Mouse (Mus musculus) heart, adult 8-10 months (tissue): ENCODE measurements around the gene Emp3. TPM values are rescaled to one million over a fixed set of nuclear protein-coding genes. Genes with fewer than 3 reads are reported as not detected.
"Not testable (repeated sequence)": the region's sequence is repeated elsewhere in the genome, so short reads cannot be mapped to it uniquely, and the experiment has no call there.

Source experiments
- DNase-seq: peaks from one replicate; pipeline ENCODE4 v3.0.0; 2022; ENCODE audit warnings: low spot score
- total RNA-seq, 4 experiments: library from RNA; stranded (reverse); gene quantifications; 2 replicates each; pipeline ENCODE4 v1.2.4; 2022

Emp3 gene
- 10 to 100 TPM; 17.3 to 24.6 (median 22.3) TPM for total RNA-seq

- peak; percentile 56 for DNase-seq
These were observed at the start of gene Emp3 for GRCm38 (mm10) chr7:45921242-45921621. TSS of gene Emp3 (minus strand) at chr7:45921404.

DNA sequence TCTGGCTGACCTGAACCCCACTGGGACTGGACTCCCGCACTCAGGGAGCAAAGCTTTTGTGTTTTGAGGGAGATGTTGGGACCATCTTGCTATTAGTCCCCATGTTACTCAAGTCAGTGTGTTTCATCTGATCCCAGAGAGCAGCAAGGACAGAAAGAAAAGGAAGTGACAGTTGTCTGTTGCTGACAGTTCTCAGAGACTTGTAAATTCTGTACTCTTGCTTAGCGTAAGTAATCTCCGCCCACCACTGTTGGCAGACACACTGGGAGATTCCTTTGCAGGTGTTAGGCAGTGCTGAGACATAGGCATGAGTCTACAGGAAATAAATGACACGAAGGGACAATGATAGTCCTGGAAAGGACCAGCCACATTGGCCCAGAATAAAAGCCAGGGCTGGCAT is 35.4 kb upstream of the Emp3 start:
- DNase-seq, result no peak

DNA sequence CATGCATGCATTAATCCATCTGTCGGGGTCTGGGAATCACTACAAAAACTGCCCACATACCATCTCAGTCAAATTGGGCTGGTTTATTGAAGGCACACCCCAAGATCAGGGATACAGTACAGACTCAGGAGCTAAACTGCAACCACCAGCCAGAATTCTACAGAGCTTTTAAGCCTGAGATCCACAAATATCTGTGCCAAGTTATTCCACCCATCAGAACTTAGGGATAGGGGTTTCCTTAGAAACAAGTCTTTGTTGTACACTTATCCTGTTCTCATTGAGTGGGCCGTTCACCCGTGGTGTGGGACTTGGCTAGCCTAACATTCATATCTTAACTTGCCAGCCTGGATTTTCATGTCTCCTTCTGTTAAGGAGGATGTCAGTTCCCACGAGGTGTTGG is 27.9 kb upstream of the Emp3 start:
- DNase-seq, result no peak

- DNase-seq, result not testable (repeated sequence)
These were observed 22.1 kb upstream of the Emp3 start for GRCm38 (mm10) chr7:45943280-45943679.

DNA sequence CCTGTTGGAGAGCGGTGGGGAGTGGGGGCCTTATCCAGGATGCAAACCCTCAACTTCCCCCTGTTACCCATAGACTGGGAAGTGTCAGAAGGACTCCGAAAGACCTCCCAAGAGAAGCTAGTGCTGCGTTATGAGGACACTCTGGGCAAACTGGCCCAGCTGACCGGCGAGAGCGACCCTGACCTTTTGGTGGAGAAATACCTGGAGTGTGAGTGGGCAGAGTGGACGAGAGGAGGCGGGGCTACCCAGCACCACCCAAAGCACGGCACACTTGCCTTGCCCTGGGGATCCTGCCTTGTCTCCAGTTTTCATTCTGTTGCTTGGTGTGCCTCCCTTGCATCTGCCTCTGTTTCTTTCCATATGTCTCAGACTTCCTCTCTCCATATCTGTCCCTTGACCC is 20.8 kb upstream of the Emp3 start:
- no peak for DNase-seq

DNA sequence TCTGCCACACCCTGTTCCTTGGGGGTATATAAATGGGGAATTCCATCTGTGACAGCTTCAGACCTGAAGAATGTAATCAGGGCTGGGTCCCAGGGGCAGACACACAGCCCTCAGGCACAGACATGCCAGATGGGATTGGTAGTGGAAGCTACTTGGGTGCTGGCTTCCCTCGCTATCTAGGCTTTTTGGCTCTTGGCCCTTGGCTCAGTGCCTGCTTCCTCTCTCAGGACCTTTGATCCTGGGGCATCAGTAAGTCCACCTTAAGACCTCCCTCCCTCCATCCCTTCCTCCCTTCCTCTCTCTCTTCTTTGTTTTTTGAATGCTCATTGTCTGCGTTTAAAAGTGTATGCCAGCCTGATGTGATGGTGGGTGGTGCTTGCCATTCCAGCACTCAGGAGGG is 18.6 kb upstream of the Emp3 start:
- DNase-seq, result no peak

- DNase-seq, result no peak
These were observed 13.9 kb upstream of the Emp3 start for GRCm38 (mm10) chr7:45935114-45935513.

DNA sequence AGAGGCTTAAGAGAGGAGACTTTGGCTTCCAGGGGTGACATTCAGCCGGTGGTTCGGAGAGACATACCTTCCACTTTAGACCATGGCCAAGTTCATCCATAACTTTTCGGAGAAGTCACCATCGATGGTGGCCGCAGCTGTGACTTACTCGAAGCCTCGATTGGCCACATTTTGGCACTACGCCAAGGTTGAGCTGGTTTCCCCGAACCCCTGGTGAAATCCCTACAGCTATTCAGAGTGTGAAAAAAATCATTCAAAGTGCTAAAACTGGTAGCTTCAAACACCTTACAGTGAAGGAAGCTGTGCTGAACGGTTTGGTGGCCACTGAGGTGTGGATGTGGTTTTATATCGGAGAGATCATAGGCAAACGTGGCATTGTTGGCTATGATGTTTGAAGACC is 12.6 kb upstream of the Emp3 start:
- not testable (repeated sequence) for DNase-seq

DNA sequence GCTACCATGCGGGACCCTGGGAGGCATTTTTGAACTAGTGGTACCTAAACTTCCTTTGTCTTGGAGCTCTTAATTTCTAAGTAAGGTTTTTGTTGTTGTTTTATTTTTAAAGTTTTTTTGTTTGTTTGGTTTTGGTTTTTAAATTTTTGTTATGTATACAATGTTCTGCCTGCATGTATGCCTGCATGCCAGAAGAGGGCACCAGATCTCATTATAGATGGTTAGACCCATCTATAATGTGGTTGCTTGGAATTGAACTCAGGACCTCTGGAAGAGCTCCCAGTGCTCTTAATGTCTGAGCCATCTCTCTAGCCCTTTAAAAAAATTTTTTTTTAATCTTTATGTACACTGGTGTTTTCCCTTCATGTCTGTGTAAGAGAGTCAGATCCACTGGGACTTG is 8.5 kb upstream of the Emp3 start:
- no peak for DNase-seq

DNA sequence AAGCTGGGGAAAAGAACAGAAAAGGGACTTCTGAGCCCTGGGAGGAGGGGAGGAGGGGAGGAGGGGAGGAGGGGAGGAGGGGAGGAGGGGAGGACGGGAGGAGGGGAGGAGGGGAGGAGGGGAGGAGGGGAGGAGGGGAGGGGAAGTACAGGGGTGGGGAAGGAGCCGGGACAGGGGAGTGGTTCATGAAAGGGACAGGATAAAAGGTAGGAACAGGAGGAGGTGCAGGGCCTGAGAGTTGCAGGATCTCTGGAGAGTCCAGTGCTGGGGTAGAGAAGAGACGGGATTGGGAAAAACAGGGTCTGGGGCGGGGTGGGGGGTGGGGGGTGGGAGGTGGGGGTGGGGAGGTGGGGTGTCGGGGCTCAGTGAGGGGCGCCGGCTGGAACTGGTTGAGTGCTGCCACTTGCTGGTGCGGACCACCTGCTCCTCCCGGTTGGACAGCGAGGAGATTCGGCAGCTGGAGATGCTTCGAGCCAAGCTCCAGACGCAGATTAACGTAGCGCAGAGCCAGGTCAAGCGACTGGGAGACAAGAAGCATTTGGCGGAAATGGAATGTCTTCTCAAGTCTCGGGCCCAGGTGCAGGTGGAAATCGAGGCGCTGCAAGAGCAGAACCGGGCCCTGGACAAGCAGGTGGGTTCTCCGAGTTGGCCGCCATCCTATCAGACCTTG is 7.6 kb upstream of the Emp3 start:
- no peak for DNase-seq

- DNase-seq, result no peak
These were observed 3.2 kb upstream of the Emp3 start for GRCm38 (mm10) chr7:45924429-45924816.

DNA sequence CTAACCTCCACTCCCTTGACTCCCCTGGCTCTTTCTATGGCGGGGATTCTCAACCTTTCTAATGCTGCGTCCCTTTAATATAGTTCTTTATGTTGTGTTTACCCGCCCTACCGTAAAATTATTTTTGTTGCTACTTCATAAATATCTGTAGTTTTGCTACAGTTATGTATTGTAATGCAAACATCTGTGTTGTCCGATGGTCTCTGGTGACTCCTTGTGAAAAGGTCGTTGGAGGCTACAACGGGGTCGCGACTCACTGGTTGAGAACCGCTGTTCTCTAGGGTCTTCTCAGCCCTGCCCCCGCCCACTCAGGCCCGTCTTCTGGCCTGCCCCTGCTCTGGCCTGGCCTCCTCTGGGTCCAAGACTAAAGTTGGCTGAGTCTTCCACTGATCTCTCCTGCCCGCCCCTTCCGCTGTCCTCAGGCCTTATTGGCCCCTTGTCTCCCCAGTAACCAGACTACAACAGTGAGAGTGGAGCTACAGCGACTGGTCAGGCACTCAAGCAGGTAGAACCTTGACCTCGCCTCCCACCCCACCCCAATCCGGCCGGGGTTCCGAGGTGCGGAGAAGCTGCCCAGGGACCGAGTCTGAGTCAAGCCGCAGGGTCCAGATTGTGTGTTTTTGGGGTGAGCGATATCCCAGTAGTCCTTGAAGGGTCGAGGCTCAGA is 2.7 kb upstream of the Emp3 start, which contains the start of gene Ccdc114:
Gene Ccdc114 (plus strand): TSS at position 311 of the 667 bp plus-strand sequence.
- peak; percentile 91 for DNase-seq

GRCm38 (mm10) chr7:45922928-45923761 is 1.9 kb upstream of the Emp3 start:
- DNase-seq, result peak; percentile 98

- peak; percentile 10 for DNase-seq
These were observed 871 bp upstream of the Emp3 start for GRCm38 (mm10) chr7:45921950-45922600.

DNA sequence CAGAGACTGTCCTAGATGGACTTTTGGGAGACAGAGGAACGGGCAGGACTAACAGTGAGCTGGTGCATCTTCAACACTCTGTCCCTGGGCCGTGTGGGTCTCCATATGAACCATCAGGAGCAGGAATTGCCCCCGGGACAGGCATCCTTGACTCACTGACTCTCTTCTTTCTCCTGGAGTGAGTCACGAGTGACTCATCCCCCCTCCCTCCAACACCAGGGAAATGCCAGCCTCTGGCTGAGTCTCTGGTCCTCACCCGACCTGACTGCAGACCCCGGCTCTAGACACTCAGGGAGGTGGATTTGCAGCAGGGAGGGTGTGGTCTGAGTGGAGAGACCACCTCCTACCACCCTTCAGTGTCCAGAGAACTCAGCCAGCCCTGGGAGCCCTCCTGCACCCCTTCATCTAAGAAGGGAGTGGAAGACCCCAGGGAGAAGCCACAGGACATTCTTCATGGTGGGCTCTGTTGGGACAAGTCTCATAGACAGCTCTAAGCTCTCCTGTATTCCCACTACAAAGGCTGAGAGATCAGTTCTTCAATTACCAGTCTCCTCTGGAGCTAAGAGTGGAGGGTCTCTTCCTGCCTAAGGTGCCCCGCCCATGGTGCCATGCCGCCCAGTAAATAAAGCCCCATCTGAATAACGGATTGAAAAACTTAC is 492 bp downstream of the Emp3 start:
- DNase-seq, result peak; percentile 33

- DNase-seq, result no peak
These were observed 1.4 kb downstream of the Emp3 start for GRCm38 (mm10) chr7:45919761-45920160.

- DNase-seq, result no peak
These were observed 2.0 kb downstream of the Emp3 start for GRCm38 (mm10) chr7:45919083-45919671.

- no peak for DNase-seq
These were observed 3.3 kb downstream of the Emp3 start for GRCm38 (mm10) chr7:45917926-45918325.

DNA sequence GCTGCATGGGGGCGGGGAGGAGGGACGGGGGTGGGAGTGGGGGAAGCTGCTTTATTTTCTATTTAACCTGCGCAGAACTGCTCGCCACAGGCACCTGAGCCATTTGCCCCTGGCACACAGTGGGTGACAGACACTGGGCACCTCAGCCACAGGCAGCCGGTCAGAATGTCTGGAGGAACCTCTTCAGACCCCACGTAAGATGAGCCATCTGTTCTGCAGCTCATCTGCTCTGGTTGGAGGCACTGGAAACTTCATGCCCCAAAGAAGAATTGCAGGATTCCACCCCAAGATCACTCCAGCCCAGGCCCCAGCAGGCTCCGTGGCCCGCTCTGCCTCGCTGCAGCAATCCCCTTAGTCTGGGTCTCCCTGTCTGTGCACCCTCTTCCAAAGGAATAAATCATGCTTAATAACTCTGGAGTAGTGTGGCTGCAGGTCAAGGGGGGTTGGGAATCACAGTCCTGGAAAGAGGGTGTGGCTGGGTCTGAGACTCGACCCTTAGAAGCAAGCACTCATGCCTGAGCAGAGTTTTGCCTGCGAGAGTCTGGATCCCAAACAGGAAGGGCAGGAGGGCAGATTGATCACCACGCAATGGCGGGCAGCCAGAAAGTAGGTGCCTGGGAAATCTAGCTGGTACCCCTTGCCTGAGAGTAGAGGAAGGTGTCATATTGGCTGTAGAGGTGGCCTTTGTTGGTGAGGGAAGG is 4.0 kb downstream of the Emp3 start:
- no peak for DNase-seq
